Mouse (Mus musculus) heart, postnatal 0 days (tissue): ENCODE data around the gene Prmt1. TPM values are rescaled to one million over a fixed set of nuclear protein-coding genes. Genes with fewer than 3 reads are reported as not detected.

Source experiments
- ATAC-seq: fragments of 200-750 bp; cut with Nextera tagmentation; 2 replicates; pipeline ENCODE4 v1.8.0; 2017; ENCODE audit warnings: low read depth, moderate number of reproducible peaks, moderate library complexity; ENCODE audit not compliant: insufficient read depth
- DNase-seq: peaks from one replicate; pipeline ENCODE4 v3.0.0-alpha.2; 2016; ENCODE audit warnings: low spot score
- H3K27ac ChIP-seq: fragments of 300-500 bp; sonication (generic); 2 replicates; pipeline ENCODE4 v1.5.1; 2014; ENCODE audit warnings: low read depth, mild to moderate bottlenecking
- H3K27me3 ChIP-seq: fragments of 300-500 bp; sonication (generic); 2 replicates; pipeline ENCODE4 v1.6.1; 2014; ENCODE audit warnings: low read length, mixed read lengths; ENCODE audit not compliant: control insufficient read depth, insufficient read depth
- H3K36me3 ChIP-seq: fragments of 300-500 bp; sonication (generic); replicated peaks from 2 replicates; pipeline ENCODE4 v1.6.1; 2014; ENCODE audit warnings: low read length, mixed read lengths; ENCODE audit not compliant: control insufficient read depth, insufficient read depth
- H3K4me1 ChIP-seq: fragments of 300-500 bp; sonication (generic); 2 replicates; pipeline ENCODE4 v1.6.1; 2014; ENCODE audit warnings: antibody characterized with exemption; ENCODE audit not compliant: control insufficient read depth, insufficient read depth
- H3K4me2 ChIP-seq: fragments of 300-500 bp; sonication (generic); 2 replicates; pipeline ENCODE4 v1.6.1; 2014; ENCODE audit warnings: low read depth, mild to moderate bottlenecking, low read length, moderate library complexity
- H3K4me3 ChIP-seq: fragments of 300-500 bp; sonication (generic); 2 replicates; pipeline ENCODE4 v1.5.1; 2014; ENCODE audit warnings: low read depth, low read length
- H3K9ac ChIP-seq: fragments of 300-500 bp; sonication (generic); replicated peaks from 2 replicates; pipeline ENCODE4 v1.6.1; 2014; ENCODE audit warnings: low read depth, low read length, mixed read lengths
- H3K9me3 ChIP-seq: fragments of 300-500 bp; sonication (generic); replicated peaks from 2 replicates; pipeline ENCODE4 v1.6.1; 2016; ENCODE audit warnings: low read length; ENCODE audit not compliant: control insufficient read depth
- CTCF ChIP-seq: IDR thresholded peaks from 2 replicates; pipeline ENCODE4 v1.5.1; 2016; ENCODE audit warnings: antibody characterized with exemption, control low read depth, low read depth
- EP300 ChIP-seq: IDR thresholded peaks from 2 replicates; pipeline ENCODE4 v1.6.1; 2016; ENCODE audit warnings: antibody characterized with exemption, low read depth
- WGBS: fragments of 180-500 bp; shearing (Covaris S2); extraction: QIAGEN DNeasy Blood & Tissue Kit; methylation state at CpG from one replicate; pipeline ENCODE4 v1.1.7; 2014; 5-methylcytosine and 5-hydroxymethylcytosine counted together
- polyA plus RNA-seq: library from polyadenylated mRNA; unstranded; fragments of >200 nt; fragmentation: Nextera tagmentation; extraction: Ambion mirVana; gene quantifications from 2 replicates; pipeline ENCODE4 v1.2.1, GENCODE M21; 2015
- total RNA-seq: library from RNA; depleted of rRNA; stranded (reverse); fragments of >200 nt; gene quantifications from 2 replicates; pipeline ENCODE4 v1.2.3, GENCODE M21; 2014; ENCODE audit warnings: low replicate concordance

The Prmt1 gene
- total and polyA plus RNA-seq, 2 experiments from 2014 or later, result 173 to 300 TPM

DNA sequence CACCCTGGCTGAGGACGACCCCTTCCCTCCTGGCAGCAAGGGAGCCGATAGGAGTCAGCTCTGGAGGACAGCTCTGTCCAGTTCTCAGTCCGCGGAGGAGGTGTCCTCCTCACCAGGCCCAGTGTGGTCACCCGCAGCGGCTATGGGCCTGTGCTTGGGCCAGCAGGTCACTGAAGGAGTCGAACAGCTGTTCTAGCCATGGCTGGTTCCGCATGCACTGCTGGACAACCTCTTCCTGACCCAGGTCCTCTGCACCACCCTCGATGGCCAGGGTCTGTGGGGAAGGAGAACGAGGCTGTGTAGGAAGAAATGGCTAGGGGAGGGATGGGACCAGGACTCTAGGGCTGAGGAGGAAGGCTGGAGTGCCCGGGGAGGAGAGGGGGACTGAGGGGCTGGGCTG is 42.0 kb upstream of the Prmt1 start:
- no peaks in the 10 kb centered on the region for H3K27me3 ChIP-seq
- no peak for DNase-seq
- 89% methylated on average over 11 of the region's 11 CpGs for WGBS
- H3K36me3 ChIP-seq, result peaks cover 64% of the 10 kb centered on the region
- H3K4me2 ChIP-seq, result no peak overlapping the region
- no peak overlapping the region for H3K4me3 ChIP-seq
- TF ChIP-seq CTCF (no peak), EP300 (no peak)
- ATAC-seq, result no peak
- no peak overlapping the region for H3K27ac ChIP-seq
- H3K4me1 ChIP-seq, result 0 out of 2 replicates have a peak, but pooled peaks cover 7% of the 10 kb centered on the region
- H3K9me3 ChIP-seq, result no peaks in the 10 kb centered on the region
- no peak overlapping the region for H3K9ac ChIP-seq

DNA sequence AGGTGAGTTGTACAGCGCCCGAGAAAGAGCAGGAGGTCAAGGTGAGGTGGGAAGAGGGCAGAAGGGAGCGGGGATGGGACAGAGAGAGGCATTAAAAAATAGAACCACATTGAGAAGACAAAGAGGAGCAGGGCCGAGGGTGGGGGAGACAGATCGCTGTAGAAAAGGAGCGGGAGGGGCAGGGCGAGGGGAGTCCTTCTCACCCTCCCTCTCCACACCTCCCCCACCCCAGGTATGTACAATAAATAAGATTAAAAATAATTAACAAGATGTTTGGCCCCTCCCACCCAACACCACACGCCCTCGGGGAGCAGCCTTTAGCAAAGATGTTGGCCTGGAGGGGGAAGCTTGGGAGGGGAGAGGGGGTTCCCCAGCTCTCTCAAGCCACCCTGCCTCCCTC is 41.4 kb upstream of the Prmt1 start:
- Histone ChIP-seq H3K4me1 (0 out of 2 replicates have a peak, but pooled peaks cover 7% of the 10 kb centered on the region), H3K36me3 (peaks cover 59% of the 10 kb centered on the region)

DNA sequence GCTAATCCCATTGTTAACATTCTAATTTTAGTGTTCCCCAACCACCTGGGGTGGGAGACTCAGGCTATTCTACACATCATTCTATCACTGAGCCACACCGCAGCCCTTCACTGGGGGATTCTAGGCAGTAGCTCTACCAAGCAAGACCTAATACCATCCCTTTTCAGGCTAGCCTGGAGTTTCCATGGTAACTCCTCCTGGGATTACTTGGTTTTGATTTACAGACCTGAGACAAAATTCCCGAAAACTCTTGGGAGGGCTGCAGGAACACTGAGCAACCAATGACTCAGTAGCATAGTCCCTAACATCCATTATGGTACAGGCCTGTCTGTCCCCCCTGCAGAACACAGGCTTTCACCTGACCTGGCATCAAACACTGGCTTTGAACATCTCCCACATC is 39.9 kb upstream of the Prmt1 start:
- no peak for ATAC-seq
- Histone ChIP-seq H3K9ac (no peak overlapping the region), H3K4me3 (no peak overlapping the region), H3K36me3 (peaks cover 48% of the 10 kb centered on the region), H3K4me2 (no peak overlapping the region), H3K27me3 (no peaks in the 10 kb centered on the region), H3K4me1 (0 out of 2 replicates have a peak, but pooled peaks cover 7% of the 10 kb centered on the region), H3K9me3 (no peaks in the 10 kb centered on the region), H3K27ac (no peak overlapping the region)
- WGBS, result 75% methylated on average over 2 of the region's 2 CpGs
- TF ChIP-seq CTCF, result no peak
- no peak for TF ChIP-seq EP300
- no peak for DNase-seq

More for the DNA sequence above, 41.4 kb upstream of the Prmt1 start:
- 92% methylated on average over 9 of the region's 9 CpGs for WGBS
- H3K27ac ChIP-seq, result no peak overlapping the region
- H3K4me2 ChIP-seq, result no peak overlapping the region
- no peak for ATAC-seq
- no peak for DNase-seq
- H3K9ac ChIP-seq, result no peak overlapping the region
- no peaks in the 10 kb centered on the region for H3K27me3 ChIP-seq
- H3K4me3 ChIP-seq, result no peak overlapping the region
- no peaks in the 10 kb centered on the region for H3K9me3 ChIP-seq
- no peak for TF ChIP-seq CTCF

DNA sequence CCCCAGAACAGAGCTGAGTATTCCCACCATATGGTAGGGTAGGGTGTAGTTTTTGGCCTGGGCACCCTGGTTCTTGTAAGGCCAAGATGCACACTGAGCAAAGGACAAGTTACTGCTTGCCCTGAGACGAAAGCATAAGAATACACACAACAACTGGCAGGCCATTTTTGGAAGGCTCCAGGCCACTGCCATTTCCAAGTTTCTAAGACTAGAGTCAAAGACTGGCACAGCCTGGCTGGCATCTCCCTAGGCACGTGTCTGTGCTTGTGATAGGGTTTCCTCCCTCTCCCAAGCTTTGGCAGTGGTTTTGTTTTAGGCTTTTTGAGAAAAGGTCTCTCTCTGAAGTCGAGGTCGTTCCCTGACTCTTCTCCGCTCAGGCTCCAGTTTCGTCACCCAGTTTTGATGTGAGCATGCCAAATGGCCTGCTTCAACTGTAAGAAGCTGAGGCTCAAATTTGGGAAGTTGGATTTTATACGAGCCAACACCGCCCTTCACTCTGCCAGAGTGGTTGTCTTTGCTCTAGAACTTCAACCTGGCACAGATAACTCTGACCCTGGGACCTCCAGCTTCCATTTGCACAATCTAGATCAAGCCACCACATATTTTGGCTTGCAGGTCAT is 39.3 kb upstream of the Prmt1 start:
- ATAC-seq (no peak), DNase-seq (no peak)
- H3K4me3 ChIP-seq, result no peak overlapping the region
- WGBS, result 70% methylated on average over 8 of the region's 8 CpGs
- no peak for TF ChIP-seq CTCF
- TF ChIP-seq EP300, result no peak
- H3K9ac ChIP-seq, result no peak overlapping the region
- H3K4me1 ChIP-seq, result 0 out of 2 replicates have a peak, but pooled peaks cover 7% of the 10 kb centered on the region
- H3K27ac ChIP-seq, result peak overlapping the region; percentile 25; the same call in 1 of the 2 replicates
- H3K36me3 ChIP-seq, result peaks cover 48% of the 10 kb centered on the region
- H3K4me2 ChIP-seq, result no peak overlapping the region
- no peaks in the 10 kb centered on the region for H3K27me3 ChIP-seq
- H3K9me3 ChIP-seq, result no peaks in the 10 kb centered on the region

DNA sequence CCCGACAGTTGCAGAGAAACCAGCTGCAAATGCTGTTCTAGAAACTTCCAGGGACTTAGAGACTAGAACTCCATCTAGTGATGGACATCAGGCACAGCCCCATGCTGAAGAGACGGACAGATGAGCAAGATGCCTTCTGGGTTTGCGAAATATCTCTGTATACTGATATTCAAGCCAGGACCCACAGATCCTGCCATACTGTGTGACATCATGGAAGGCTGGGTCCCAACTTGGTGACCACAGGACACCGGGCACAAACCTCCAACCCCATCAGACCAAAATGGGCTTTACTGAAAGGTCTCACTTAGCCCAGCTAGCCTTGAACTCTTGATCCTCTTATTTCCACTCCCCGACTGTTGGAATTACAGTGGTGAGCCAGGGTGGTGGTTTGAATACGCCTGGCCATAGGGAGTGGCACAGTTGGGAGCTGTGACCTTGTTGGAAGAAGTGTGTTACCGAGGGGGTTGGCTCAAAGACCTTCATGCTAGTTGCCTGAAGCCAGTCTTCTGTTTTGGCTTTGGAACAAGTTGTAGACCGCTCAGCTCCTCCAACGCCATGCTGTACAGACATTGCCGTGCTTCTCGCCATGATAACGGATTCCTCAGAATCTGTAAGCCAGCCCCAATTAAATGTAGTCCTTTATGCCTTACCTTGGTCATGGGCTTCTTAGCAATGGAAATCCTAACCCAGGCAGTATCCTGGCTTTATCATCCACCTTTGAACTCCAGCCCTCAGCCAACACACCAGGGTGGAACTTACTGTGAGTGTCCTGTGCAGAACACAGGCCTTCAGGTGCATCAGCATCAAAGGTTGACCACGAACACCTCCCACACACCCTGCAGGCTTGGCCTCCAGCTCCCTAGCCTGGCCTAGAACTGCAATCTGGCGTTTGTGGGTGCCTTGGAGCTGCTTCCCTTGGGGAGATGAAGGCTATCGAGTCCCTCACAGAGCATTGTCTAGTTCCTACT is 38.2 kb upstream of the Prmt1 start:
- 81% methylated on average over 15 of the region's 15 CpGs for WGBS
- TF ChIP-seq CTCF (no peak), EP300 (no peak)
- ATAC-seq, result no peak

More for the DNA sequence above, 38.2 kb upstream of the Prmt1 start:
- Histone ChIP-seq H3K27me3 (no peaks in the 10 kb centered on the region), H3K27ac (peak overlapping the region; percentile 25; the same call in 1 of the 2 replicates), H3K9ac (no peak overlapping the region), H3K9me3 (no peaks in the 10 kb centered on the region), H3K4me3 (no peak overlapping the region), H3K4me1 (0 out of 2 replicates have a peak, but pooled peaks cover 7% of the 10 kb centered on the region), H3K4me2 (no peak overlapping the region), H3K36me3 (peaks cover 43% of the 10 kb centered on the region)
- no peak for DNase-seq
